ENCODE assay signal across 8 mouse cellular contexts in the genomic region with DNA sequence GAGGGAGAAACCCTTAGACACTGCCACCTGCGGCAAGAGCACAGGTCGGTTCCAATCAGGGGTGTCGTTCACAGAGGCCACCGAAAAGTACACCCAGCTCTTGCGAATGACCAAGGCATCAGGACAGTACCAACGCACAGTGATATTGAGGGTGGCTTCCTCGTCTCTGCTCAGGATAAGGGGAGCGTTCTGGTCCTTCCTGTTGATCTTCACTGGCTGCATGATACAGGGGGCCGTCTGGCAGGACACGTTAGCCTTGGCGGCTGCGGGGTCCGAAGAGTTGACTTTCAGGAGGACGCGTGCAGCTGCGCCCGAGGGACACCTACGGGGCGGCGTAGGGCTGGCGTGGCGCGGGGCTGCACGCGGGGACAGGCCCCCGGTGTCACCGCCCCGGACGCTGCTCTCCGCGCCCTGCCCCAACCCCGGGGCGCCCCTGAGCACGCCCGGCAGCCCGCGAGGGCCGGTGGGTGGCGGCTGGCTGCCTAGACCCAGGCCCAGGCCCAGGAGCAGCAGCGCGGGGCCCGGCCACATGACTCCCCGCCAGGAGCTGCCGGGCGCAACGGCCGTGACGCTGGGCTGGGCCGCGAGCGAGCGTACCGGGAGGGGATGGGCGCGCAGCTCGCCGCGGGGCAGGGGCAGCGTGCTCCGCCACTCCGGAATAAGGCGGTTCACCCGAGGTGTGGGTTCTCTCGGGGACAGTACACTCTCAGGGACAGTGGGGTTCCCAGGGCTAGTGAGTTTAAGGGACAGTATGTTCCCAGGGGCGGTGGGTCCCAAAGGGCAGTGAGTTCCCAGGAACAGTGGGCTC. TPM values are rescaled to one million over a fixed set of nuclear protein-coding genes. Genes with fewer than 3 reads are reported as not detected.
A peak's percentile ranks its signal among the peaks of the same experiment; 100 is the strongest.
DNase-seq lines count a peak whose midpoint lies in the region; ATAC-seq and TF ChIP-seq lines count a peak whose summit lies in the region.

A gene (minus strand): TSS at position 532 of the 808 bp plus-strand sequence.

- peak within 1 kb of the TSS; percentile 56 to 78 for H3K4me3 ChIP-seq in MEL (ENCODE audit: control insufficient read depth in 1 of 2, insufficient read depth in 1 of 2, low read depth in 2 of 2, low read length in 2 of 2)
- H3K4me3 ChIP-seq in heart, embryonic 11.5 days (ENCODE audit: low read depth, low read length), result peak within 1 kb of the TSS; percentile 59
- peak within 1 kb of the TSS; percentile 50 for H3K4me3 ChIP-seq in stomach, embryonic 15.5 days (replicated peaks)

- H3K9me3 ChIP-seq in MEL (replicated peaks; ENCODE audit: insufficient read depth, low read length), result no peaks in the 10 kb centered on the region
- H3K9me3 ChIP-seq in heart, embryonic 11.5 days (replicated peaks; ENCODE audit: control insufficient read depth, low read length), result no peaks in the 10 kb centered on the region
- no peaks in the 10 kb centered on the region for H3K9me3 ChIP-seq in stomach, embryonic 15.5 days

- under 1% methylated on average over 57 of the region's 65 CpGs for WGBS in heart, embryonic 11.5 days (ENCODE audit: insufficient replicate concordance)
- 1% methylated on average over 65 of the region's 65 CpGs for WGBS in stomach, embryonic 15.5 days

- DNase-seq in heart, adult 11 months, result peak; percentile 95
- DNase-seq in heart, postnatal 25 days (ENCODE audit: low spot score), result no peak
- DNase-seq in MEL (ENCODE audit: low read depth, low spot score), result peak; percentile 44
- DNase-seq in embryo, embryonic 10 days (ENCODE audit: low spot score), result peak; percentile 51
- DNase-seq in kidney, postnatal 14 days, result peak; percentile 52

- intact Hi-C loops in heart, postnatal 25 days (cut with DNase I), result no loop called here

- H3K4me1 ChIP-seq in MEL (ENCODE audit: control insufficient read depth in 1 of 2, insufficient read depth in 2 of 2, low read length in 2 of 2), result peaks cover 0 to 4% of the 10 kb centered on the region in 2 experiments; a peak in 1 of 4 replicates
- no peaks in the 10 kb centered on the region for H3K4me1 ChIP-seq in heart, embryonic 11.5 days (ENCODE audit: control insufficient read depth, insufficient read depth, low read length)
- 0 out of 2 replicates have a peak, but pooled peaks cover 6% of the 10 kb centered on the region for H3K4me1 ChIP-seq in stomach, embryonic 15.5 days

- ATAC-seq in heart, embryonic 11.5 days (replicated peaks; ENCODE audit: insufficient number of reproducible peaks, low FRiP score, low TSS enrichment), result peak; percentile 22; the same call in 1 of the 2 replicates
- peak; percentile 67; the same call in 1 of the 2 replicates for ATAC-seq in megakaryocyte-erythroid progenitor cell, adult 5-6 weeks (replicated peaks; ENCODE audit: low FRiP score, low TSS enrichment, poor library complexity, severe bottlenecking)
- peak; percentile 78; the same call in 1 of the 2 replicates for ATAC-seq in stomach, embryonic 15.5 days (ENCODE audit: insufficient read depth, low FRiP score, low read depth)

- peak within 1 kb of the TSS; percentile 76 for H3K9ac ChIP-seq in MEL (ENCODE audit: control insufficient read depth, low read depth, low read length, poor library complexity, severe bottlenecking)
- peak within 1 kb of the TSS; percentile 78 for H3K9ac ChIP-seq in heart, embryonic 11.5 days (ENCODE audit: low read depth, low read length)
- peak within 1 kb of the TSS; percentile 45; the same call in 1 of the 2 replicates for H3K9ac ChIP-seq in stomach, embryonic 15.5 days

- H3K4me2 ChIP-seq in heart, embryonic 11.5 days, result peak within 1 kb of the TSS; percentile 97
- H3K4me2 ChIP-seq in stomach, embryonic 15.5 days, result peak within 1 kb of the TSS; percentile 96

- H3K27me3 ChIP-seq in MEL (ENCODE audit: control insufficient read depth in 1 of 2, insufficient read depth in 2 of 2, low read length in 2 of 2), result no peaks in the 10 kb centered on the region
- H3K27me3 ChIP-seq in heart, embryonic 11.5 days (ENCODE audit: control insufficient read depth, insufficient read depth, low read length), result peaks cover 17% of the 10 kb centered on the region
- H3K27me3 ChIP-seq in stomach, embryonic 15.5 days (replicated peaks), result 0 out of 2 replicates have a peak, but pooled peaks cover 3% of the 10 kb centered on the region

- H3K36me3 ChIP-seq in MEL (ENCODE audit: control insufficient read depth in 1 of 2, insufficient read depth in 2 of 2, low read length in 2 of 2), result peaks cover 0 to 3% of the 10 kb centered on the region in 2 experiments; a peak in 1 of 4 replicates
- H3K36me3 ChIP-seq in heart, embryonic 11.5 days (ENCODE audit: control insufficient read depth, insufficient read depth, low read length), result no peaks in the 10 kb centered on the region
- H3K36me3 ChIP-seq in stomach, embryonic 15.5 days, result no peaks in the 10 kb centered on the region

- H3K27ac ChIP-seq in MEL (ENCODE audit: control insufficient read depth, low read depth, low read length), result no peak within 1 kb of the TSS
- H3K27ac ChIP-seq in heart, embryonic 11.5 days (ENCODE audit: low read depth, low read length), result no peak within 1 kb of the TSS
- H3K27ac ChIP-seq in stomach, embryonic 15.5 days, result no peak within 1 kb of the TSS

- no peaks in the 10 kb centered on the region; the same call in 1 of the 2 replicates for H3K79me2 ChIP-seq in MEL (ENCODE audit: control insufficient read depth, insufficient read depth, low read length, poor library complexity)

- no peak for TF ChIP-seq CTCF in MEL (IDR thresholded peaks at IDR 0.05 in 2 of 3, conservative IDR thresholded peaks at IDR 0.05 in 1 of 3; ENCODE audit: control insufficient read depth in 1 of 3, insufficient read depth in 1 of 3, low read depth in 2 of 3, low read length in 3 of 3, poor library complexity in 1 of 3, severe bottlenecking in 1 of 3)

- peak in 1 of 2 experiments; percentile 67; a peak in 3 of 4 replicates for TF ChIP-seq POLR2A in MEL (IDR thresholded peaks at IDR 0.05; ENCODE audit: control insufficient read depth in 1 of 2, insufficient read depth in 1 of 2, low read depth in 1 of 2, low read length in 2 of 2, poor library complexity in 1 of 2)

- TF ChIP-seq EP300 in MEL (IDR thresholded peaks at IDR 0.05; ENCODE audit: low read depth in 1 of 2, low read length in 2 of 2), result no peak

- no peak for TF ChIP-seq RAD21 in MEL (IDR thresholded peaks at IDR 0.05; ENCODE audit: low read depth, low read length)

TF ChIP-seq in MEL, 35 proteins besides CTCF, POLR2A, EP300 and RAD21:
- TF ChIP-seq ELF1 (IDR thresholded peaks at IDR 0.05; ENCODE audit: low read depth, low read length), result no peak
- peak; percentile 30; the same call in 1 of the 2 replicates for TF ChIP-seq NELFE (IDR thresholded peaks at IDR 0.05; ENCODE audit: low read depth, low read length)
- TF ChIP-seq MAX (IDR thresholded peaks at IDR 0.05; ENCODE audit: low read length), result no peak; the same call in 1 of the 2 replicates
- TF ChIP-seq GABPA (IDR thresholded peaks at IDR 0.05; ENCODE audit: low read depth, low read length), result no peak
- TF ChIP-seq MYC (IDR thresholded peaks at IDR 0.05; ENCODE audit: low read depth, low read length), result no peak
- TF ChIP-seq ZC3H11A (IDR thresholded peaks at IDR 0.05; ENCODE audit: low read depth, low read length), result no peak
- TF ChIP-seq SIN3A (IDR thresholded peaks at IDR 0.05; ENCODE audit: low read length), result 0 out of 2 replicates have a peak, but pooled peaks have one; percentile 36
- TF ChIP-seq KAT2A (conservative IDR thresholded peaks at IDR 0.05; ENCODE audit: low read depth, low read length), result no peak
- TF ChIP-seq UBTF (IDR thresholded peaks at IDR 0.05; ENCODE audit: borderline replicate concordance, insufficient read depth, low read depth, low read length), result no peak
- no peak for TF ChIP-seq USF1 (IDR thresholded peaks at IDR 0.05; ENCODE audit: low read depth, low read length)
- TF ChIP-seq BHLHE40 (IDR thresholded peaks at IDR 0.05; ENCODE audit: borderline replicate concordance, low read depth, low read length), result no peak
- no peak for TF ChIP-seq NRF1 (IDR thresholded peaks at IDR 0.05; ENCODE audit: insufficient read depth, low read depth, low read length, poor library complexity, severe bottlenecking)
- TF ChIP-seq POLR2AphosphoS5 (IDR thresholded peaks at IDR 0.05; ENCODE audit: borderline replicate concordance, low read depth, low read length), result no peak
- no peak for TF ChIP-seq MAFK (IDR thresholded peaks at IDR 0.05; ENCODE audit: borderline replicate concordance, low read depth, low read length)
- no peak for TF ChIP-seq CHD2 (IDR thresholded peaks at IDR 0.05; ENCODE audit: low read length)
- TF ChIP-seq ETS1 (IDR thresholded peaks at IDR 0.05; ENCODE audit: low read depth, low read length), result no peak
- TF ChIP-seq GATA1 (IDR thresholded peaks at IDR 0.05; ENCODE audit: low read depth, low read length), result no peak
- TF ChIP-seq SMC3 (IDR thresholded peaks at IDR 0.05; ENCODE audit: low read depth, low read length), result no peak
- no peak for TF ChIP-seq TCF12 (IDR thresholded peaks at IDR 0.05; ENCODE audit: low read depth, low read length)
- TF ChIP-seq MXI1 (IDR thresholded peaks at IDR 0.05; ENCODE audit: low read depth, low read length), result no peak
- TF ChIP-seq ZKSCAN1 (IDR thresholded peaks at IDR 0.05; ENCODE audit: low read depth, low read length), result no peak
- TF ChIP-seq ZMIZ1 (IDR thresholded peaks at IDR 0.05; ENCODE audit: low read depth, low read length), result 0 out of 2 replicates have a peak, but pooled peaks have one; percentile 29

RNA-seq across cellular contexts. Expression of the gene that starts here (rescaled TPM):
- 1 to 10 TPM; 2.6 to 2.7 TPM for total RNA-seq in heart, postnatal 25 days (2021)
- 0.20 and 0.27 TPM in 2 replicates for total RNA-seq in MEL (2012; rRNA removed)
- polyA plus RNA-seq in MEL (2012; ENCODE audit: insufficient read depth in 1 of 2, insufficient read length in 2 of 2, low read depth in 1 of 2, low replicate concordance in 2 of 2, missing spikeins in 1 of 2), result under 1 TPM in 1 of 2 experiments, not detected in 1; 0.56 TPM
- polyA plus RNA-seq in heart, embryonic 11.5 days (2014; fragmentation: Nextera tagmentation; extraction: Ambion mirVana), result 0.14 TPM in 2 replicates
- 0.04 and 0.35 TPM in 2 replicates for total RNA-seq in megakaryocyte-erythroid progenitor cell, adult 5-6 weeks (2014; fragmentation: Nextera tagmentation)
- 0.33 TPM in 1 of 2 replicates, not detected in the other for total RNA-seq in megakaryocyte-erythroid progenitor cell, adult 5-6 weeks (2017)
- polyA plus RNA-seq in stomach, embryonic 15.5 days (2015; fragmentation: Nextera tagmentation; extraction: Ambion mirVana), result 0.18 and 0.21 TPM in 2 replicates

Comparison
In these comparisons a context has a peak if more than half of its experiments do, and no peak if none do; other contexts are left out.
1. Peak in DNase-seq, H3K4me3 ChIP-seq and H3K9ac ChIP-seq in MEL; RNA of the gene not detected or under 1 TPM.
2. Peak in ATAC-seq, H3K4me3 ChIP-seq, H3K9ac ChIP-seq and H3K4me2 ChIP-seq in heart, embryonic 11.5 days; RNA of the gene not detected or under 1 TPM.
3. Peak in ATAC-seq in megakaryocyte-erythroid progenitor cell, adult 5-6 weeks; RNA of the gene not detected or under 1 TPM.
4. Peak in ATAC-seq, H3K4me3 ChIP-seq, H3K9ac ChIP-seq and H3K4me2 ChIP-seq in stomach, embryonic 15.5 days; RNA of the gene not detected or under 1 TPM.
5. ATAC-seq: peak in every context shown above with its lines; median percentile 78 in stomach, embryonic 15.5 days; 67 in megakaryocyte-erythroid progenitor cell, adult 5-6 weeks; 22 in heart, embryonic 11.5 days.